Mouse (Mus musculus) stomach, postnatal 0 days (tissue): Measurements from ENCODE around the gene Lrwd1. TPM values are rescaled to one million over a fixed set of nuclear protein-coding genes. Genes with fewer than 3 reads are reported as not detected.
A peak's percentile ranks its signal among the peaks of the same experiment; 100 is the strongest.

Experiments
- ATAC-seq: fragments of 200-750 bp; cut with Nextera tagmentation; 2 replicates; pipeline ENCODE4 v1.8.0; 2017; ENCODE audit not compliant: low FRiP score, low TSS enrichment
- DNase-seq: peaks from one replicate; pipeline ENCODE4 v3.0.0-alpha.2; 2016; ENCODE audit warnings: low spot score
- H3K27ac ChIP-seq: fragments of 300-500 bp; sonication (generic); replicated peaks from 2 replicates; pipeline ENCODE4 v1.5.1; 2014; ENCODE audit warnings: mild to moderate bottlenecking, control low read depth
- H3K27me3 ChIP-seq: fragments of 300-500 bp; sonication (generic); 2 replicates; pipeline ENCODE4 v1.6.1; 2014; ENCODE audit warnings: low read length; ENCODE audit not compliant: control insufficient read depth, insufficient read depth
- H3K36me3 ChIP-seq: fragments of 300-500 bp; sonication (generic); 2 replicates; pipeline ENCODE4 v1.6.1; 2014; ENCODE audit warnings: low read length, mixed read lengths; ENCODE audit not compliant: control insufficient read depth, insufficient read depth
- H3K4me1 ChIP-seq: fragments of 300-500 bp; sonication (generic); replicated peaks from 2 replicates; pipeline ENCODE4 v1.6.1; 2014; ENCODE audit warnings: antibody characterized with exemption; ENCODE audit not compliant: control insufficient read depth, insufficient read depth
- H3K4me2 ChIP-seq: fragments of 300-500 bp; sonication (generic); replicated peaks from 2 replicates; pipeline ENCODE4 v1.6.1; 2014; ENCODE audit warnings: low read depth, mild to moderate bottlenecking, control low read depth, moderate library complexity
- H3K4me3 ChIP-seq: fragments of 300-500 bp; sonication (generic); 2 replicates; pipeline ENCODE4 v1.5.1; 2014; ENCODE audit warnings: low read depth, low read length, control low read depth
- H3K9ac ChIP-seq: fragments of 300-500 bp; sonication (generic); 2 replicates; pipeline ENCODE4 v1.6.1; 2014; ENCODE audit warnings: mild to moderate bottlenecking, low read length, control low read depth, mixed read lengths
- H3K9me3 ChIP-seq: fragments of 300-500 bp; sonication (generic); 2 replicates; pipeline ENCODE4 v1.6.1; 2016; ENCODE audit warnings: low read length; ENCODE audit not compliant: control insufficient read depth
- CTCF ChIP-seq: IDR thresholded peaks from 2 replicates; pipeline ENCODE4 v1.5.1; 2016; ENCODE audit warnings: antibody characterized with exemption, low read depth, mild to moderate bottlenecking, moderate library complexity
- EP300 ChIP-seq: optimal IDR thresholded peaks from 2 replicates; pipeline ENCODE3; 2016; ENCODE audit warnings: antibody characterized with exemption
- WGBS: fragments of 180-500 bp; shearing (Covaris S2); extraction: QIAGEN DNeasy Blood & Tissue Kit; methylation state at CpG from one replicate; pipeline ENCODE4 v1.1.7; 2014; 5-methylcytosine and 5-hydroxymethylcytosine counted together
- polyA plus RNA-seq: library from polyadenylated mRNA; unstranded; fragments of >200 nt; fragmentation: Nextera tagmentation; extraction: Ambion mirVana; gene quantifications from 2 replicates; pipeline ENCODE4 v1.2.1, GENCODE M21; 2015

The Lrwd1 gene
- polyA plus RNA-seq, 1 experiment from 2014 or later = 8.5 TPM

- TF ChIP-seq CTCF (peak; percentile 47), EP300 (no peak)
- WGBS = 86% methylated on average over 6 of the region's 6 CpGs
- no peak for DNase-seq
- no peaks in the 10 kb centered on the region for H3K9me3 ChIP-seq
- H3K36me3 ChIP-seq = peaks cover 13% of the 10 kb centered on the region
- no peak overlapping the region for H3K27ac ChIP-seq
- no peak overlapping the region for H3K9ac ChIP-seq
- no peak overlapping the region for H3K4me3 ChIP-seq
- no peaks in the 10 kb centered on the region for H3K4me1 ChIP-seq
- H3K4me2 ChIP-seq = no peak overlapping the region
- no peaks in the 10 kb centered on the region for H3K27me3 ChIP-seq
- no peak for ATAC-seq
Measured at GRCm38 (mm10) chr5:136143161-136143755, 7.4 kb upstream of the Lrwd1 start.

DNA sequence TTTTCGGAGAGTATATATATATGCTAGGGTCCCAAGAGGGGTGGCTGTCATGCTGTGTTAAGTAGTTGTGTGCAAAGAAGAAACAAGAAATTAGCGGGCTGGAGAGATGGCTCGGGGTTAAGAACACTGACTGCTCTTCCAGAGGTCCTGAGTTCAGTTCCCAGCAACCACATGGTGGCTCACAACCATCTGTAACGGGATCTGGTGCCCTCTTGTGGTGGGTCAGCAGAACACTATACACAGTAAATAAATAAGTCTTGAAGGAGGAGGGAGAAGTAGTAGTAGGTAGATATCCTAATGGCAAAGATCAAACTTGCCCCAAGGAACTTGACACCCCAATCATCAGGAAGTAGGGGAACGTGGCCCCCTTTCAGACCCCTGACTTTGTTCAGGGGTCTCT, 6.9 kb upstream of the Lrwd1 start:
- no peaks in the 10 kb centered on the region for H3K27me3 ChIP-seq
- no peak overlapping the region for H3K4me3 ChIP-seq
- no peaks in the 10 kb centered on the region for H3K4me1 ChIP-seq
- WGBS = 85% methylated on average over 5 of the region's 5 CpGs
- peaks cover 13% of the 10 kb centered on the region for H3K36me3 ChIP-seq
- ATAC-seq = no peak
- TF ChIP-seq CTCF (peak; percentile 42), EP300 (no peak)
- H3K27ac ChIP-seq = no peak overlapping the region
- no peak overlapping the region for H3K9ac ChIP-seq
- no peaks in the 10 kb centered on the region for H3K9me3 ChIP-seq
- H3K4me2 ChIP-seq = no peak overlapping the region
- DNase-seq = no peak

GRCm38 (mm10) chr5:136140057-136140482, 4.2 kb upstream of the Lrwd1 start:
- no peak overlapping the region for H3K4me3 ChIP-seq
- H3K9me3 ChIP-seq = no peaks in the 10 kb centered on the region
- DNase-seq = no peak
- no peak overlapping the region for H3K9ac ChIP-seq
- no peaks in the 10 kb centered on the region for H3K27me3 ChIP-seq
- no peak overlapping the region for H3K4me2 ChIP-seq
- peaks cover 13% of the 10 kb centered on the region for H3K36me3 ChIP-seq
- 0 out of 2 replicates have a peak, but pooled peaks cover 3% of the 10 kb centered on the region for H3K4me1 ChIP-seq
- H3K27ac ChIP-seq = no peak overlapping the region
- TF ChIP-seq CTCF (no peak), EP300 (no peak)
- WGBS = 81% methylated on average over 10 of the region's 10 CpGs
- ATAC-seq = no peak

GRCm38 (mm10) chr5:136139393-136139792, 3.5 kb upstream of the Lrwd1 start:
- H3K4me1 ChIP-seq = 0 out of 2 replicates have a peak, but pooled peaks cover 3% of the 10 kb centered on the region
- no peak for ATAC-seq
- WGBS = 88% methylated on average over 13 of the region's 13 CpGs
- H3K4me3 ChIP-seq = no peak overlapping the region
- H3K27me3 ChIP-seq = no peaks in the 10 kb centered on the region
- peaks cover 13% of the 10 kb centered on the region for H3K36me3 ChIP-seq
- no peak overlapping the region for H3K9ac ChIP-seq
- no peak overlapping the region for H3K4me2 ChIP-seq
- H3K27ac ChIP-seq = no peak overlapping the region
- no peak for TF ChIP-seq EP300
- no peak for TF ChIP-seq CTCF
- DNase-seq = no peak
- H3K9me3 ChIP-seq = no peaks in the 10 kb centered on the region

GRCm38 (mm10) chr5:136137658-136138274, 1.9 kb upstream of the Lrwd1 start:
- H3K9ac ChIP-seq = no peak overlapping the region
- H3K4me3 ChIP-seq = no peak overlapping the region
- DNase-seq (peak; percentile 66), ATAC-seq (no peak)
- no peak overlapping the region for H3K27ac ChIP-seq
- 79% methylated on average over 13 of the region's 13 CpGs for WGBS
- H3K4me2 ChIP-seq = no peak overlapping the region
- no peaks in the 10 kb centered on the region for H3K9me3 ChIP-seq
- 0 out of 2 replicates have a peak, but pooled peaks cover 3% of the 10 kb centered on the region for H3K4me1 ChIP-seq
- H3K27me3 ChIP-seq = no peaks in the 10 kb centered on the region
- peaks cover 13% of the 10 kb centered on the region for H3K36me3 ChIP-seq
- no peak for TF ChIP-seq EP300
- peak; percentile 75 for TF ChIP-seq CTCF
